Mouse (Mus musculus): ENCODE data around the gene Oas1c.
"Not testable (repeated sequence)": the region's sequence is repeated elsewhere in the genome, so short reads cannot be mapped to it uniquely, and the experiment has no call there.

Oas1c gene

DNA sequence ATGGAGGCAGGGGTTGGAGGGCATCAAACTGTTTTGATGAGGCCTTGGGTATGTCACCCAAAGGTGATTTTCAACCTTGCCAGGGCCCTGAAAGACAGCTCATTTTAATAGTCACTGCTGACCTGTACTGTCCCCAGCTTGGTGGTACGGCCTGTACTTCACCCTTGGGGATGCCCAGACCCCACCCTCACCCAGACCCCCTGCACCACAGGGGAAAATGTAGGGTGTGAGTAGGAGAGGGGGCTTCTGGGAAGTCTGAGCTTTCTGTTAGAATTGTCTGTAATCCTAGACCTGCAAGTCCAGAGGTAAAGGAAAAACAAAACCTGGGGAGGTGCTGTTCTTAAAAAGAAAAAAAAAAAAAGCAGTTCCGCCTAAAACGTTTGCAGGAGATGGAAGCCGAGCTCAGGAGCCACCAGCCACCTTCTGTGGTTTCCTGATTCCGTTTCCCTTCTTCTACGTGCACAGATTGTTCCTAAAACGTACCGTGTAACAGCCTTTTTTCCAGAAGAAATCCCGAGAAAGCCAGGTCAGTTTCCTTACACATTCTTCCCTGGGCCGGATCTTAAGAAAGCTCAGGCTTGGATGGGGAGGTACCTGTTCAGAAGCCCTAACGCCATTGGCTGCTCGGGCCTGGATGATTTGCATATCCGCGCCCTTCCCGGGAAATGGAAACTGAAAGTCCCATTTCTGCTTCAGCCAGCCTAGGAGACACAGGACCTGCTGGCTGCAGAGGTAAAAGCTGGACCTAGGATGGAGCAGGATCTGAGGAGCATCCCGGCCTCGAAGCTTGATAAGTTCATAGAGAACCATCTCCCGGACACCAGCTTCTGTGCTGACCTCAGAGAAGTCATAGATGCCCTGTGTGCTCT is at the start of gene Oas1c:
Oas1c (minus strand) TSS at position 564 of the 869 bp plus-strand sequence.
- DNase-seq (ENCODE audit: low read depth) = peak; percentile 91

- DNase-seq (ENCODE audit: low read depth) = no peak
Measured at GRCm38 (mm10) chr5:120861121-120861520, 48.8 kb upstream of the Oas1c start, which contains the start of gene Oas1h. Gene Oas1h (plus strand): TSS chr5:120861421.

DNA sequence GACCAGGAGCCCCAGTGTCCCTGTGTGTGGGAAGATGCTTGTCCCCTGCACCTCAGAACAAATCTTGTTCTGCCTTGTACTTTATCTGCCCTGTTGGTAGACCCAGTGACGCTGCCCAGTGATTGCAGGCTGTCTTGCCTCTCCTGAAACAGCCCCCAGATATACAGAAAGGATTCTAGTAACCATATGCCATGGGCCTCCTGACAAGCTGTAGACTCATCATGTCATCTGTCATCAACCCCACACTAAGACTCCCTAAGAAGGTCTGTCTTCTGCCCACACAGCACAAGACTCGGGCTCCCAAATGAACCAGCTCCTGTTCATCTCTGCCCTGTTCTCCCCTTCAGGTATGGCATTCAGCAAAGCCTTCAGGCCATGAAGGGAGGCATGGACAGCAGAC is 46.9 kb upstream of the Oas1c start:
- DNase-seq (ENCODE audit: low read depth) = no peak

DNA sequence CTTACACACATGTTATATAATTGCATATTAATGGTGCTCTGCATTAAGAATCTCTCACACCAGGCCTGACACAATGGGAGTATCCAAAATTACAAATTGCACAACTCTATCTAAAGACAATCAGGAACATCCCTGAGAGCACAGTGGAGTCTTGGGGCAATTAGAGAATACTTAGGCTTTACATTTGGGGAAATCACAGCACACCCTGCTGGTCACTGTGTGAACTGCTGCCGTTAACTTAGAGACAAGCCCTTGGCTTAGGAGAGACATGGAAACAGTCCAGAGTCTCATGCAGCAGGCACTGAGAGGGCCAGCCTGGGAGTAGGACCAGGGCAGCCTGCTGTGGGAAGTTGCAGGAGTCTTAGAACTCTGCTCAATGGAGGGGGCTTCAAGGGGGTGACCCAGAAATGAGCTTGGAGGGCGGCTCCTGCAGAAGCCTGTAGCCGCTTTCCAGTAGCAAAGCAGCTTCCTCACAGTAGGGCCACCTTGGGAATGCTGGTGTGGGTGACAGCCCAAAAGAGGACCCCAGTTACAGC is 37.4 kb upstream of the Oas1c start:
- DNase-seq (ENCODE audit: low read depth) = peak; percentile 73

DNA sequence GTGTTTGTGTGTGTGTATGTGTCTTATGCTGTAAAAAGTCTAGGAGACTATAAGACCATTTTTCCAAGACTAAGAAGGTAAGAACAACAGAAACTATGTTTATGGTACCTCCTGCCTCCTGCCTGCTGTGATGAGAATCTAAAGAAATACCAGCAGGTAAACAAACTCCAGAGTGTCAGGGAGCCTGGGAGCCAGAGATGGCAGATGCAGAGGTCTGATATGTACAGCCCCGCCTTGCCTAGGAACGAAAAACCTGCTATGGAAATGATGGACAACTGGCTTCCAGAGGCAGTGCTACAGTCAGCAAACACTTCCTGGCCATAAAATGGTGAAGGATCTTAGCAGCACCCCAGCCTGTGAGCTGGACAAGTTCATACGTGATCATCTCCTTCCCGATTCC is 34.8 kb upstream of the Oas1c start, which contains the start of gene Oas1f:
Oas1f (plus strand) TSS at position 301 of the 400 bp plus-strand sequence.
- DNase-seq (ENCODE audit: low read depth) = no peak

DNA sequence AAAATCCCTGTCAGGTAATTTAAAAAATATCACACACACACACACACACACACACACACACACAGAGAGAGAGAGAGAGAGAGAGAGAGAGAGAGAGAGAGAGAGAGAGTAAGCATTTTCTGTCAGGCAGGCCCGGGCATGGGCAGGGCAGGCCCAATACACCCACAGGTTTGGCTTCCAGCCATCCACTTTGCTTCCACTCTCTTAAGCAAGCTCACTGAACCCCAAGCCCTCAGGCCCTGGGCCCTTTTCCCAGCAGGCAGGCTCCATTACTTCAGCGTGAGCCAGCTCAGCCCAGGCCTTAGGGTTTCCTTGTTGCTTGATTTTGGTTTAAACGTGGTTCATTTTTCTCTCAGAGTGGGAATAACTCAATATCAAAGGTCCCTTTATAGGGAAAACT is 32.4 kb upstream of the Oas1c start:
- DNase-seq (ENCODE audit: low read depth) = peak; percentile 62

GRCm38 (mm10) chr5:120836731-120837585 is 24.6 kb upstream of the Oas1c start:
- peak; percentile 73 for DNase-seq (ENCODE audit: low read depth)

GRCm38 (mm10) chr5:120833335-120834280 is 21.3 kb upstream of the Oas1c start:
- DNase-seq (ENCODE audit: low read depth) = no peak

GRCm38 (mm10) chr5:120831031-120831430 is 18.7 kb upstream of the Oas1c start:
- peak; percentile 87 for DNase-seq (ENCODE audit: low read depth)

- no peak for DNase-seq (ENCODE audit: low read depth)
Measured at GRCm38 (mm10) chr5:120818999-120819398, 6.7 kb upstream of the Oas1c start.

- DNase-seq (ENCODE audit: low read depth) = peak; percentile 71
Measured at GRCm38 (mm10) chr5:120815949-120816348, 3.6 kb upstream of the Oas1c start.

- DNase-seq (ENCODE audit: low read depth) = no peak
Measured at GRCm38 (mm10) chr5:120813023-120813422, 709 bp upstream of the Oas1c start.

DNA sequence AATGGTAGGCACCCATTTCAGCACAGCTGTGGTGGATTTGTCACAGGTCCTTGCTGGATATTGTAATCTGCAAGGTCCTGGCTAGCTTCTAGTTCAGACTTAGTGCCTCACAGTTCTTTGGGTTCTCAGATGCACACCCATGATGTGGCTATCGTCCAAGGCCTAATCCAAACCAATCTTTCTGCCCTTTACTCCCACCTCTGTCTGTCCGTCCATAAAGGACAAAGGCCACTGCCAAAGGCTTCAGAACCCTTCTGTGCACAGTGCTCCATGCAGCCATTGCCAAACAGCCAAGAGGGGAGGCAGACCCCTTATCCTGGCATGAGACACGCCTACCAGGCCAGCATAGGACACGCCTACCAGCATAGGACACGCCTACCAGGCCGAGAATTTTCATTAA is 3.1 kb downstream of the Oas1c start:
- no peak for DNase-seq (ENCODE audit: low read depth)

DNA sequence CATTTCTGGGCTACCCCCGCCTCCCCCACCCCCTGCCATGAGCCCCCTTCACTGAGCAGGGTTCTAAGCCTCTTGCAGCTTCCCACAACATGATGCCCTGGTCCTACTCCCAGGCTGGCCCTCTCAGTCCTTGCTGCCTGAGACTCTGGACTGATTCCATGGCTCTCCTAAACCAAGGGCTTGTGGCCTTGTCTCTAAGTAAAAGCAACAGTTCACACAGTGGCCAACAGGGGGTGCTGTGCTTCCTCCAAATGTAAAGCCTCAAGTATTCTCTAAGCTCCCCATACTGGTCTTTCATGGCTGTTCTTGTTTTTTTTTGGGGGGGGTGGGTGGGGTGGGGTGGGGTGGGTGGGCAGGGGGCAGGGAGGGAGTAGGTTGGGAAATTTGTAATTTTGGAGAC is 5.9 kb downstream of the Oas1c start:
- DNase-seq (ENCODE audit: low read depth) = peak; percentile 85

DNA sequence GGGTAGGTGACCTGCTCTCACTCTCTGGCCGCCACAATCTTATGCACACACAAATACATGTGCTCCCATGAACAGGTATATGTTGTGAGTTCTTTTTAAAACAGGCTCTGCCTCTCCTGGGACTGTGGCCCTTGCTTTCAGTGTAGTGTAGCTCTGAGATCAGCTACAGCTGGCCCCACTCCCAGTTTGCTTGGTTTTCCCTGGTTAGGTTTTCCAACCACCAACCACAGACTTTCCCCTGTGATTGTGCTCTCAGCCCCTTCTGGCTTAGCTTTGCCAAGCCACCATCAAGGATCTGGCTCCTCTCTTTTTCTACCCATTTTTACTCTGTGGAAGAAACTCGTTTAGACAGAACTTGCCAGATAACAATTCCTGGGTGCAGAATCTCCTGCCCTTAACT is 8.7 kb downstream of the Oas1c start:
- DNase-seq (ENCODE audit: low read depth) = no peak

GRCm38 (mm10) chr5:120798943-120799342 is 13.4 kb downstream of the Oas1c start:
- DNase-seq (ENCODE audit: low read depth) = not testable (repeated sequence)

DNA sequence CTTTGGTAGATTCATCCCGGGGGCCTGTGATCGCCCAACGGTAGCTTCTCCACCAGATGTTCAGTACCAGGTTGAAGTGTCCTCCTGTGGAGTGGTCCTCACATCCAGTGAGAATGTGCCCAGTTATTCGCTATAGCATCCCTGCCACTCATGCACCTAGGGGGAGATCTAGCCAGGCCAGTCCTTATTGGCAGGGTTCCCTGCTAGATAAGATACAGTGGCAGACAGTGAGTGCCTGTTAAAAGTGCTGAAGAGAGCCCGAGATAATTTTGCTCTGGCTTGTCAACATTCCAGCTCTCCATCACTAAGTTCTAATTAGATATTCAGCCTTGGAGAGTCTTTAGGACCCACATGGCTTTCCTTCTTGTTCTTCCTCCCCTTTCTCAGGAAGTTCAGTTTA is 14.2 kb downstream of the Oas1c start:
- DNase-seq (ENCODE audit: low read depth) = not testable (repeated sequence)

- not testable (repeated sequence) for DNase-seq (ENCODE audit: low read depth)
Measured at GRCm38 (mm10) chr5:120795480-120796034, 16.8 kb downstream of the Oas1c start, which contains the start of gene Oas1e. Gene Oas1e (minus strand): TSS chr5:120795530.

DNA sequence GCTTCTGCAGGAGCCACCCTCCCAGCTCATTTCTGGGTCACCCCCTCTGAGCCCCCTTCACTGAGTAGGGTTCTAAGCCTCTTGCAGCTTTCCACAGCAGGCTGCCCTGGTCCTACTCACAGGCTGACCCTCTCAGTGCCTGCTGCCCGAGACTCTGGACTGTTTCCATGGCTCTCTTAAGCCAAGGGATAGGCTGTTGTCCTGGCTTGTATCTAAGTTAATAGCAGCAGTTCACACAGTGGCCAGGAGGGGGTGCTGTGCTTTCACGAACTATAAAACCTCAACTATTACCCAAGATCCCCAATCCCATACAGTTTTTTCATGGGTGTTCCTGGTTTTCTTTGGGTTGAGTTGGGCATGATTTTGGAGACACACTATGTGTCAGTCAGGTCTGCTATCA is 19.3 kb downstream of the Oas1c start:
- peak; percentile 67 for DNase-seq (ENCODE audit: low read depth)

GRCm38 (mm10) chr5:120787042-120787441 is 25.3 kb downstream of the Oas1c start:
- DNase-seq (ENCODE audit: low read depth) = no peak

DNA sequence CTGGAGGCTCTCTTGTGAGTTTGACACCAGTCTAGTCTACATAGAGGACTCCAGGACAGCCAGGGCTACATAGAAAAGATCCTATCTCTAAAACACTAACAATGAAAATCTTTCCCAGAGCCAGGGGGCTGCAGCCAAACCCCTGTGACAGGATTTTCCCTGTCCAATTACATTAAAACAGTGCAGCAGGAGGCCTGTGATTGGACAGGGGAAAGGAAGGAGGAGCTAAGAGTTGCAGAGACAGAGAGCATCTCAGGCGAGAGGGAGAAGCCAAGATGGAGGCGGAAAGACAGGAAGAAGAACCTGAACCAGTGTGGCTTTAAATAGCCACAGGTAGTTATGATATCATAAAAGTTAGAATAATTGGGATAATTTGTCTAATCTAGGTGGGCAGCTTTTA is 29.9 kb downstream of the Oas1c start:
- DNase-seq (ENCODE audit: low read depth) = no peak

All from 416B (cell line).